Mouse (Mus musculus) limb, embryonic 13.5 days (tissue): ENCODE data around the gene Eef1a2. TPM values are rescaled to one million over a fixed set of nuclear protein-coding genes. Genes with fewer than 3 reads are reported as not detected.
"Not testable (repeated sequence)": the region's sequence is repeated elsewhere in the genome, so short reads cannot be mapped to it uniquely, and the experiment has no call there.

ENCODE experiments used
- ATAC-seq: fragments of 200-750 bp; cut with Nextera tagmentation; 2 replicates; pipeline ENCODE4 v1.8.0; 2017; ENCODE audit warnings: low read depth, moderate number of reproducible peaks, moderate TSS enrichment; ENCODE audit not compliant: low FRiP score
- H3K27ac ChIP-seq: fragments of 300-500 bp; sonication (generic); 2 replicates; pipeline ENCODE4 v1.5.1; 2015; ENCODE audit warnings: inconsistent platforms, mild to moderate bottlenecking, moderate library complexity
- H3K27me3 ChIP-seq: fragments of 300-500 bp; sonication (generic); 2 replicates; pipeline ENCODE4 v1.6.1; 2015; ENCODE audit warnings: mild to moderate bottlenecking, inconsistent platforms
- H3K36me3 ChIP-seq: fragments of 300-500 bp; sonication (generic); 2 replicates; pipeline ENCODE4 v1.6.1; 2015; ENCODE audit warnings: inconsistent platforms, mild to moderate bottlenecking, moderate library complexity
- H3K4me1 ChIP-seq: fragments of 300-500 bp; sonication (generic); 2 replicates; pipeline ENCODE4 v1.6.1; 2015; ENCODE audit warnings: inconsistent platforms
- H3K4me2 ChIP-seq: fragments of 300-500 bp; sonication (generic); replicated peaks from 2 replicates; pipeline ENCODE4 v1.6.1; 2015; ENCODE audit warnings: inconsistent platforms, mild to moderate bottlenecking, moderate library complexity
- H3K4me3 ChIP-seq: fragments of 300-500 bp; sonication (generic); 2 replicates; pipeline ENCODE4 v1.5.1; 2015; ENCODE audit warnings: moderate library complexity, mild to moderate bottlenecking, inconsistent platforms
- H3K9ac ChIP-seq: fragments of 300-500 bp; sonication (generic); 2 replicates; pipeline ENCODE4 v1.6.1; 2015; ENCODE audit warnings: mild to moderate bottlenecking, inconsistent platforms
- H3K9me3 ChIP-seq: fragments of 300-500 bp; sonication (generic); 2 replicates; pipeline ENCODE4 v1.6.1; 2016; ENCODE audit warnings: inconsistent platforms
- WGBS: fragments of 180-500 bp; shearing (Covaris S2); methylation state at CpG from one replicate; pipeline ENCODE4 v1.1.7; 2015; 5-methylcytosine and 5-hydroxymethylcytosine counted together
- polyA plus RNA-seq: library from polyadenylated mRNA; unstranded; fragments of >200 nt; fragmentation: Nextera tagmentation; extraction: Ambion mirVana; gene quantifications from 2 replicates; pipeline ENCODE4 v1.2.1, GENCODE M21; 2015

Gene Eef1a2
- polyA plus RNA-seq, result not detected in 2 replicates

GRCm38 (mm10) chr2:181156248-181157121, at the start of gene Eef1a2:
Gene Eef1a2, minus strand, starts transcription at chr2:181157014.
- 0 out of 2 replicates have a peak, but pooled peaks cover 6% of the 10 kb centered on the region for H3K4me1 ChIP-seq
- H3K4me3 ChIP-seq, result peak within 1 kb of the TSS; percentile 38
- H3K4me2 ChIP-seq, result peak within 1 kb of the TSS; percentile 63
- H3K9ac ChIP-seq, result peak within 1 kb of the TSS; percentile 32; the same call in 1 of the 2 replicates
- no peak for ATAC-seq
- no peaks in the 10 kb centered on the region for H3K9me3 ChIP-seq
- 3% methylated on average over 55 of the region's 55 CpGs for WGBS
- H3K27me3 ChIP-seq, result peaks cover 76% of the 10 kb centered on the region
- H3K36me3 ChIP-seq, result no peaks in the 10 kb centered on the region
- no peak within 1 kb of the TSS for H3K27ac ChIP-seq

GRCm38 (mm10) chr2:181206118-181206517, 49.3 kb upstream of the Eef1a2 start:
- H3K4me3 ChIP-seq, result no peak overlapping the region
- H3K4me2 ChIP-seq, result no peak overlapping the region
- H3K27me3 ChIP-seq, result peaks cover 8% of the 10 kb centered on the region
- no peaks in the 10 kb centered on the region for H3K9me3 ChIP-seq
- no peak for ATAC-seq
- no peaks in the 10 kb centered on the region for H3K4me1 ChIP-seq
- no peak overlapping the region for H3K27ac ChIP-seq
- H3K36me3 ChIP-seq, result no peaks in the 10 kb centered on the region
- no peak overlapping the region for H3K9ac ChIP-seq
- WGBS, result 75% methylated on average over 9 of the region's 9 CpGs

- Histone ChIP-seq H3K36me3 (no peaks in the 10 kb centered on the region), H3K4me3 (no peak overlapping the region), H3K27ac (no peak overlapping the region), H3K4me1 (no peaks in the 10 kb centered on the region), H3K27me3 (peaks cover 5% of the 10 kb centered on the region; the same call in 1 of the 2 replicates), H3K4me2 (no peak overlapping the region), H3K9ac (no peak overlapping the region), H3K9me3 (no peaks in the 10 kb centered on the region)
- no peak for ATAC-seq
- whole genome bisulfite sequencing, result 81% methylated on average over 5 of the region's 5 CpGs
These were observed 48.9 kb upstream of the Eef1a2 start for GRCm38 (mm10) chr2:181205678-181206077.

- H3K4me2 ChIP-seq, result no peak overlapping the region
- no peaks in the 10 kb centered on the region for H3K9me3 ChIP-seq
- WGBS, result 84% methylated on average over 6 of the region's 6 CpGs
- no peaks in the 10 kb centered on the region for H3K27me3 ChIP-seq
- H3K4me1 ChIP-seq, result no peaks in the 10 kb centered on the region
- no peak for ATAC-seq
- H3K9ac ChIP-seq, result no peak overlapping the region
- H3K36me3 ChIP-seq, result no peaks in the 10 kb centered on the region
- H3K4me3 ChIP-seq, result no peak overlapping the region
- H3K27ac ChIP-seq, result no peak overlapping the region
These were observed 46.1 kb upstream of the Eef1a2 start for GRCm38 (mm10) chr2:181202886-181203285.

GRCm38 (mm10) chr2:181202422-181202821, 45.6 kb upstream of the Eef1a2 start, which contains the start of gene Ptk6:
Gene Ptk6, minus strand, starts transcription at chr2:181202789.
- Histone ChIP-seq H3K36me3 (no peaks in the 10 kb centered on the region), H3K27ac (no peak within 1 kb of the TSS), H3K4me2 (no peak within 1 kb of the TSS), H3K27me3 (no peaks in the 10 kb centered on the region), H3K4me3 (no peak within 1 kb of the TSS), H3K9ac (no peak within 1 kb of the TSS), H3K4me1 (no peaks in the 10 kb centered on the region), H3K9me3 (no peaks in the 10 kb centered on the region)
- WGBS, result 88% methylated on average over 3 of the region's 3 CpGs
- ATAC-seq, result no peak

GRCm38 (mm10) chr2:181201606-181202005, 44.8 kb upstream of the Eef1a2 start:
- Histone ChIP-seq H3K4me3 (no peak overlapping the region), H3K27ac (no peak overlapping the region), H3K9me3 (no peaks in the 10 kb centered on the region), H3K4me1 (no peaks in the 10 kb centered on the region), H3K36me3 (no peaks in the 10 kb centered on the region), H3K27me3 (no peaks in the 10 kb centered on the region), H3K4me2 (no peak overlapping the region), H3K9ac (no peak overlapping the region)
- WGBS, result 67% methylated on average over 3 of the region's 3 CpGs
- no peak for ATAC-seq

GRCm38 (mm10) chr2:181196628-181197300, 40.0 kb upstream of the Eef1a2 start:
- Histone ChIP-seq H3K4me1 (no peaks in the 10 kb centered on the region), H3K4me3 (no peak overlapping the region), H3K27ac (no peak overlapping the region), H3K9me3 (no peaks in the 10 kb centered on the region), H3K27me3 (no peaks in the 10 kb centered on the region), H3K9ac (no peak overlapping the region), H3K36me3 (no peaks in the 10 kb centered on the region), H3K4me2 (no peak overlapping the region)
- ATAC-seq, result no peak
- 87% methylated on average over 4 of the region's 4 CpGs for WGBS

GRCm38 (mm10) chr2:181193044-181193443, 36.2 kb upstream of the Eef1a2 start:
- no peak overlapping the region for H3K27ac ChIP-seq
- no peak overlapping the region for H3K4me3 ChIP-seq
- no peak for ATAC-seq
- no peak overlapping the region for H3K9ac ChIP-seq
- H3K27me3 ChIP-seq, result no peaks in the 10 kb centered on the region
- 75% methylated on average over 3 of the region's 3 CpGs for whole genome bisulfite sequencing
- peaks cover 12% of the 10 kb centered on the region for H3K36me3 ChIP-seq
- H3K9me3 ChIP-seq, result no peaks in the 10 kb centered on the region
- H3K4me1 ChIP-seq, result peaks cover 10% of the 10 kb centered on the region
- H3K4me2 ChIP-seq, result no peak overlapping the region

- Histone ChIP-seq H3K4me2 (no peak overlapping the region), H3K4me3 (no peak overlapping the region), H3K27ac (no peak overlapping the region), H3K9ac (no peak overlapping the region), H3K4me1 (peaks cover 10% of the 10 kb centered on the region), H3K9me3 (no peaks in the 10 kb centered on the region), H3K27me3 (no peaks in the 10 kb centered on the region), H3K36me3 (peaks cover 12% of the 10 kb centered on the region)
- WGBS, result 72% methylated on average over 4 of the region's 4 CpGs
- ATAC-seq, result no peak
These were observed 35.1 kb upstream of the Eef1a2 start for GRCm38 (mm10) chr2:181191936-181192335.

GRCm38 (mm10) chr2:181191385-181191784, 34.6 kb upstream of the Eef1a2 start:
- 70% methylated on average over 4 of the region's 4 CpGs for WGBS
- not testable (repeated sequence) for H3K27me3 ChIP-seq, H3K27ac ChIP-seq, H3K4me2 ChIP-seq, H3K9ac ChIP-seq, ATAC-seq, H3K4me3 ChIP-seq, H3K9me3 ChIP-seq
- peaks cover 10% of the 10 kb centered on the region for H3K4me1 ChIP-seq
- peaks cover 12% of the 10 kb centered on the region for H3K36me3 ChIP-seq

- no peak for ATAC-seq
- Histone ChIP-seq H3K9me3 (no peaks in the 10 kb centered on the region), H3K4me2 (no peak overlapping the region), H3K9ac (no peak overlapping the region), H3K4me1 (peaks cover 10% of the 10 kb centered on the region), H3K27ac (no peak overlapping the region), H3K36me3 (peaks cover 12% of the 10 kb centered on the region), H3K27me3 (no peaks in the 10 kb centered on the region), H3K4me3 (no peak overlapping the region)
- WGBS, result 76% methylated on average over 1 of the region's 1 CpGs
These were observed 32.5 kb upstream of the Eef1a2 start for GRCm38 (mm10) chr2:181189321-181189720.

GRCm38 (mm10) chr2:181188681-181189080, 31.9 kb upstream of the Eef1a2 start:
- Histone ChIP-seq H3K9me3 (no peaks in the 10 kb centered on the region), H3K4me1 (peaks cover 10% of the 10 kb centered on the region), H3K9ac (peak overlapping the region; percentile 39), H3K27ac (peak overlapping the region; percentile 22; the same call in 1 of the 2 replicates), H3K27me3 (no peaks in the 10 kb centered on the region), H3K36me3 (peaks cover 12% of the 10 kb centered on the region), H3K4me3 (peak overlapping the region; percentile 73), H3K4me2 (peak overlapping the region; percentile 78)
- no peak for ATAC-seq
- 47% methylated on average over 2 of the region's 2 CpGs for WGBS
